Mouse (Mus musculus): ENCODE measurements around the gene Kif3a. TPM values are rescaled to one million over a fixed set of nuclear protein-coding genes. Genes with fewer than 3 reads are reported as not detected.

Kif3a gene
- polyA plus RNA-seq, 1 experiment: 4.2 TPM

DNA sequence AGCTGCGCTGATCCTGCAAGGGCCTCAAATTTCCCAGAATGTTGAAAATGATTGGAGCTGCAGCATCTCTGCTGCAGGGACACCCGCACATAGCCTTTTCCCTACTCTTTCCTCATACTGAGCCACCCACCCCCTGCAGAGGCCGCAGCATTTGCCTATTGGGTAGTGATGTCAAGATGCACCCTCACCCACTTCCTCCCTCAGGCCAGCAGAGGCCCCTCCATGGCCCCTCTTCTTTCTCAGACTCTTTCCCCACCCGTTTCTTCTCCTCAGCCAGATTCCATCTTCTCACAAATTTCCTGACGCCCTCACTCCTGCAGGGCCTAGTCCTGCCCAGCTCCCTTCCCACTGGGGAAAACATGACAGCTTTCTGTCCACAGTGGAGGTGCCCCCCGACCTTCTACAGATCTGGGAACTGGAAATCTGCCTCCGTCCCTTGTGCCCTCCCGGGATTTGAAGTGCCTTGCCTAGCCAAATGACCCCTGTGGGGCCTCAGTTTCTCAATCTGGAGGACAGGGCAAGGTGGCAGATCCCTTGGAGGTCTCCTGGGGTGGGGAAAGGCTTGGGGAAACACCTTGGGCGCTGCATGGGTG, 68.5 kb downstream of the Kif3a start:
- Histone ChIP-seq H3K27me3 (ENCODE audit: control insufficient read depth, insufficient read depth, low read length) (no peaks in the 10 kb centered on the region), H3K27ac (ENCODE audit: control insufficient read depth, insufficient read depth, low read length) (no peak overlapping the region), H3K4me1 (replicated peaks; ENCODE audit: control insufficient read depth, insufficient read depth, low read length) (peaks cover 9% of the 10 kb centered on the region), H3K36me3 (ENCODE audit: control insufficient read depth, insufficient read depth, low read length) (no peaks in the 10 kb centered on the region), H3K4me3 (ENCODE audit: control insufficient read depth, insufficient read depth, low read length) (no peak overlapping the region)
- 72% methylated on average over 9 of the region's 9 CpGs for WGBS
- no peak for TF ChIP-seq CTCF (IDR thresholded peaks at IDR 0.05; ENCODE audit: borderline replicate concordance, control insufficient read depth, extremely low read depth, insufficient read depth, low read length, poor library complexity)
- no peak for TF ChIP-seq POLR2A (IDR thresholded peaks at IDR 0.05; ENCODE audit: control insufficient read depth, extremely low read depth, insufficient read depth, low read length, poor library complexity)
- no peak for DNase-seq

DNA sequence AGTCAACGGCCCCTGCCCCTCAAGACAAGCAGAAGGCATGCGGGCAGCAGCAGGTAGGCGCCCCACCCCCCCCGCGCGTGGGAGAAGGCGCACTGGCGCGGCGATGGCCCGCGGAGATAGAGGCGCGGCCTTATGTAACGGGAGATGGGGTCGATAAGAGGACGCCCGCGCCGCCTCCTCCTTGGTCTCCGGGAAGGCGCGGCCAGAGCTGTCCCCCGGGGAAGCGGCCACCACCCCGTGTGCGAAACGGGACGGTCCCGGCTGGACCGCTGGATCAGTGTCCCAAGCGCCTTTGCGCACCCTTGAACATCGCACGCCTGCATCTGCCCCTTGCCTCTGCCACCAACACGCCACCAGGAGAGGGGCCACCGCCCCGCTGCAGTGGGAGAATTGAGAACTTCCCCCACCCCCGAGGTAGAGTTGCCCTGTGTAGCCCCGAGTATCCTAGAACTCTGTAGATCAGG, 69.0 kb downstream of the Kif3a start:
- H3K27ac ChIP-seq (ENCODE audit: control insufficient read depth, insufficient read depth, low read length): no peak overlapping the region
- no peaks in the 10 kb centered on the region for H3K36me3 ChIP-seq (ENCODE audit: control insufficient read depth, insufficient read depth, low read length)
- H3K27me3 ChIP-seq (ENCODE audit: control insufficient read depth, insufficient read depth, low read length): no peaks in the 10 kb centered on the region
- H3K4me1 ChIP-seq (replicated peaks; ENCODE audit: control insufficient read depth, insufficient read depth, low read length): peaks cover 9% of the 10 kb centered on the region
- no peak for TF ChIP-seq POLR2A (IDR thresholded peaks at IDR 0.05; ENCODE audit: control insufficient read depth, extremely low read depth, insufficient read depth, low read length, poor library complexity)
- TF ChIP-seq CTCF (IDR thresholded peaks at IDR 0.05; ENCODE audit: borderline replicate concordance, control insufficient read depth, extremely low read depth, insufficient read depth, low read length, poor library complexity): no peak
- WGBS: 4% methylated on average over 40 of the region's 40 CpGs
- DNase-seq: no peak
- peak overlapping the region; percentile 17; the same call in 1 of the 2 replicates for H3K4me3 ChIP-seq (ENCODE audit: control insufficient read depth, insufficient read depth, low read length)

DNA sequence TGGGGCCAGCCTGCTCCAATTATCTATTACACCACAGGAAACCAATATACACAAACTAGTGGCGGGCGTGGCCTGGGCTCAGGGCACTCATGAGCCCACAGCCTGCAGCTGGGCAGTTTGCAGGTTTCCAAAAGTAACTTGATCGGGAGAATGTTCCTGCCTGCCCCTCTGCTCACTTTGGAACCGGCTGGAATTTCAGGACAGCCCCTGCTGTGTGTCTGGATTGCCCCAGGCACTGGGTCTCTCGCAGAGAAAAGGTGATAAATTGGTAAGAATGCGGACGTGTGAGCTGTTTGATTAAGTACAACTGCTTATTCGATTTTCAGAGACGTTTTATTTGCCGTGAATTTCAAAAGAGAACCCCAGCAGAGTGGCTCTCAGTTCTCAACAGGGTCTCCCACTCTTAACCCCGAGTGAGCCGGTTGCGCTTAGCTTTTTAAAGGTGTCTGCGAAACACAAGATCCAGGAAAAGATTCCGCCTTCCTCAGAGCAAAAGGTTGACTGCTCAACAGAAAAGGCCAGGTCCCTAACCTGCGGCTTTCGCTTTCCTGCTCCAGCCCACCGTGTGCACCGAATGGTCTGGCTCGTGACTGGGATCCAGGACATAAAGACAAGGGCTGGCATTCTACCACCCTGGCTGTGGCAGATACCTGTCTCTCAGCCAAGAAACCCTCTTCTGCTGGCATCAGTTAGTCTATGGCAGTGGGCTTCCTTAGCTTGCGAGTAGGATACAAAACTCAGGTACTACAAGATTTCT, 70.0 kb downstream of the Kif3a start:
- DNase-seq: no peak
- WGBS: 85% methylated on average over 21 of the region's 21 CpGs
- Histone ChIP-seq H3K4me1 (replicated peaks; ENCODE audit: control insufficient read depth, insufficient read depth, low read length) (peaks cover 9% of the 10 kb centered on the region), H3K27me3 (ENCODE audit: control insufficient read depth, insufficient read depth, low read length) (no peaks in the 10 kb centered on the region), H3K4me3 (ENCODE audit: control insufficient read depth, insufficient read depth, low read length) (no peak overlapping the region), H3K36me3 (ENCODE audit: control insufficient read depth, insufficient read depth, low read length) (no peaks in the 10 kb centered on the region), H3K27ac (ENCODE audit: control insufficient read depth, insufficient read depth, low read length) (no peak overlapping the region)
- TF ChIP-seq POLR2A (IDR thresholded peaks at IDR 0.05; ENCODE audit: control insufficient read depth, extremely low read depth, insufficient read depth, low read length, poor library complexity): no peak
- no peak for TF ChIP-seq CTCF (IDR thresholded peaks at IDR 0.05; ENCODE audit: borderline replicate concordance, control insufficient read depth, extremely low read depth, insufficient read depth, low read length, poor library complexity)

DNA sequence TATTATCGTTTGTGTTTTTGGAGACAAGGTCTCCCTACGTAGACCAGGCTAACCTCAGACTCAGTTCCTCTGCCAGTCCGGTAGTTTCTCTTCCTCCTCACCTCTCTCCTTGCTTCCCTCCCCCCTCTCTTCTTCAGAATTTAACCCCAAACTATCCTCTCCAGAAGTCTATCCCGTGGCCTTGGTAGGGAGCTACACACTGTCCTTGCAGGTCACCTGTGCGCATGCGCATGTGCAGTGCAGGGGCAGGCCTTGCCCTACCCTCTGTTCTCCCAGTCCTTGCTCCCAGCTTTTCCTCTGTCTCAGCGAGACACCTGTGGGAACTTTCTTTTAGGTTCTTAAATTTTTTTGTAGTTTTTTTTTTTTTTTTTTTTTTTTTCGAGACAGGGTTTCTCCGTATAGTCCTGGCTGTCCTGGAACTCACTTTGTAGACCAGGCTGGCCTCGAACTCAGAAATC, 70.7 kb downstream of the Kif3a start:
- no peak for DNase-seq
- 74% methylated on average over 10 of the region's 10 CpGs for WGBS
- no peaks in the 10 kb centered on the region for H3K27me3 ChIP-seq (ENCODE audit: control insufficient read depth, insufficient read depth, low read length)
- H3K27ac ChIP-seq (ENCODE audit: control insufficient read depth, insufficient read depth, low read length): no peak overlapping the region
- peaks cover 9% of the 10 kb centered on the region for H3K4me1 ChIP-seq (replicated peaks; ENCODE audit: control insufficient read depth, insufficient read depth, low read length)
- no peak overlapping the region for H3K4me3 ChIP-seq (ENCODE audit: control insufficient read depth, insufficient read depth, low read length)
- TF ChIP-seq CTCF (IDR thresholded peaks at IDR 0.05; ENCODE audit: borderline replicate concordance, control insufficient read depth, extremely low read depth, insufficient read depth, low read length, poor library complexity): no peak
- no peak for TF ChIP-seq POLR2A (IDR thresholded peaks at IDR 0.05; ENCODE audit: control insufficient read depth, extremely low read depth, insufficient read depth, low read length, poor library complexity)
- H3K36me3 ChIP-seq (ENCODE audit: control insufficient read depth, insufficient read depth, low read length): no peaks in the 10 kb centered on the region

DNA sequence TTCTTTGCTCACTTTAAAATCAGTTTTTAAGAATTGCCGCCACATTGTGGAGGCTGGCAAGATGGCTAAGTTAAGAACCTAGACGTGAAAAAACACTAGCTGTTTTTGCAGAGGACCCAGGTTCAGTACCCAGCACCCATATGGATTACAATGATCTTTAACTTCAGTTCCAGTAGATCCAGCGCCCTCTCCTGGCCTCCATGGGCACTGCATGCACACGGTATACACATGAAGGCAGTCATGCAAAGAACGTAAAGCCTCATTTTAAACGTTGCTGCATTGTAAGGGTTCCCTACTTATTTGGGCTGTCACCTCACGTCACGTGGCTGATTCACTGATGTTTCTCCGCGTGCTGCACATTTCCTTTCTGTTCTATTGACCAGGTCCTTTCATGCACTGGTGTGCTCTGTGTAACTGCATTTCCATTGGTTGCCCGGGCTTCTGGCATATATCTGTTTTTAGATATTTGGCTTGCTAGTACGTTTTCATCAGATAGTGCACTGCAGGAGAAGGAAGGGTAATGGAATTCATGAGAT, 75.6 kb downstream of the Kif3a start:
- Histone ChIP-seq H3K27me3 (ENCODE audit: control insufficient read depth, insufficient read depth, low read length) (no peaks in the 10 kb centered on the region), H3K4me1 (replicated peaks; ENCODE audit: control insufficient read depth, insufficient read depth, low read length) (no peaks in the 10 kb centered on the region), H3K4me3 (ENCODE audit: control insufficient read depth, insufficient read depth, low read length) (no peak overlapping the region), H3K36me3 (ENCODE audit: control insufficient read depth, insufficient read depth, low read length) (no peaks in the 10 kb centered on the region), H3K27ac (ENCODE audit: control insufficient read depth, insufficient read depth, low read length) (no peak overlapping the region)
- TF ChIP-seq POLR2A (IDR thresholded peaks at IDR 0.05; ENCODE audit: control insufficient read depth, extremely low read depth, insufficient read depth, low read length, poor library complexity) (no peak), CTCF (IDR thresholded peaks at IDR 0.05; ENCODE audit: borderline replicate concordance, control insufficient read depth, extremely low read depth, insufficient read depth, low read length, poor library complexity) (no peak)
- peak; percentile 8 for DNase-seq
- 85% methylated on average over 12 of the region's 12 CpGs for WGBS

DNA sequence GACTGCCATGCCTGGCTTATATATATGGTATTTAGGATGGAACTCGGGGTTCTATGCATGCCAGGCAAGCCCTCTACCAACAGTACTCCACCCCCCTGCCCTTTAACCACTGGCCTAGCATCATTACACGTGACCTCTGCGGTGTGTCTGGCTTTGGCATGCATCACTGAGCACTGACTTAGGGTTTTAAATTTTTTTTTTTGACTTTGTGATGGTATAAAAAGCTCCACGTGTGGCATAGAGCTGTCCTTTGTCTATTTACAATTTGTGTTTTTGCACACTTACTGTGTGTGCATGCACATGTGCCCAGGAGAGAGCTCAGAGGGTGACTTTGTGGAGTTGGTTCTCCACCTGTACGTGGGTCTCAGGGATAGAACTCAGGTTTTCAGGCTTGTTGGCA, 76.8 kb downstream of the Kif3a start:
- no peak for TF ChIP-seq POLR2A (IDR thresholded peaks at IDR 0.05; ENCODE audit: control insufficient read depth, extremely low read depth, insufficient read depth, low read length, poor library complexity)
- TF ChIP-seq CTCF (IDR thresholded peaks at IDR 0.05; ENCODE audit: borderline replicate concordance, control insufficient read depth, extremely low read depth, insufficient read depth, low read length, poor library complexity): no peak
- no peak overlapping the region for H3K27ac ChIP-seq (ENCODE audit: control insufficient read depth, insufficient read depth, low read length)
- H3K27me3 ChIP-seq (ENCODE audit: control insufficient read depth, insufficient read depth, low read length): no peaks in the 10 kb centered on the region
- no peak for DNase-seq
- H3K4me1 ChIP-seq (replicated peaks; ENCODE audit: control insufficient read depth, insufficient read depth, low read length): no peaks in the 10 kb centered on the region
- whole genome bisulfite sequencing: 86% methylated on average over 5 of the region's 5 CpGs
- no peak overlapping the region for H3K4me3 ChIP-seq (ENCODE audit: control insufficient read depth, insufficient read depth, low read length)
- no peaks in the 10 kb centered on the region for H3K36me3 ChIP-seq (ENCODE audit: control insufficient read depth, insufficient read depth, low read length)
